Mouse (Mus musculus): ENCODE results near the gene Gfpt2. TPM values are rescaled to one million over a fixed set of nuclear protein-coding genes. Genes with fewer than 3 reads are reported as not detected.
A peak's percentile ranks its signal among the peaks of the same experiment; 100 is the strongest.
"Not testable (repeated sequence)": the region's sequence is repeated elsewhere in the genome, so short reads cannot be mapped to it uniquely, and the experiment has no call there.

Gfpt2 gene
- total RNA-seq, 2 experiments from 2014 or later: 0.21 TPM; not detected in 1

DNA sequence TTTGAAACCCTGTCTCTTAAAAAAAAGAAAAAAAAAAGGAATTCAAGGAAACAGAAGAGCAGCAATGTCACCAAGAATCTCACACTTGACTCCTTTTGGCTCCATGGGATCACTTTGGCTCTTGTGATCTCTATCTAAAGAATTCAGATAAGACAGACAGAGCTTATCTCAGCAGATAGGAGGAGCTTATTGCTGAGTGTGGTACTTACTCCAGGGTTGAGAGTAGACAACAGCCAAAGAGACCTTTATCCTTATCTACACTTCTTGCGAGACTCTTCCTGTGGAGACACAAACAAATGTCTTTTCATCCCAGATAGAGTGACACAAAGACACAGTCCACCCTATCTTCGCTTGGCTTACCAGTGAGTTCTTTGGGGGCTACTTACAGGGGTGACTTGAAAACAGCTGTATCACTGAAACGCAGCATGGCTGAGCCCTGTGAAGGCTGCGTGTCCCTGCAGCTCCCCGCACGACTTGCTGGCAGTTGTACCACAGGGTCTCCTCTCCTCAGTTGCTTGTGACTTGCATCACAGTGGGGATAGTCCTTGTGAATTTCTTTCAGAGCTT, 12.1 kb upstream of the Gfpt2 start:
- no peak for ATAC-seq (replicated peaks; ENCODE audit: poor library complexity, severe bottlenecking)

DNA sequence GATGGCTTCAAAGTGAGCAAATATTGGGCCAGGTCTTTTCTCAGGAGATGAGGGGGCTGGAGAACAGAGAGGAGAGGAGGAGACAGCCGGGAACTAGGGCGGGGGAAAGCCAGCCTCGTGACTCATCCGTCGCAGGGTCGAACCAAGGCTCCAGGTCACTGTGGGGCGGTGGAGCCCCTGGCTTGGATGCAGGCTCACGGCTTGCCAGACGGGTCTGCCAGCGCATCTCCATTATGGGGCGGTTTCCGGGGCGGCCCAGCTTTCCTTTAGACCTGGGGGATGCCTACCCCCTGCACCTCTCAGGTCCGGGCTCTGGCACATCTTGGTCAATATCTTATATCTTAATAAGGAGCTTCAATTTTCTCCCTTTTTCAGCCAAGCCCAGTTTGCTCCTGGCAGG, 847 bp upstream of the Gfpt2 start:
- ATAC-seq (replicated peaks; ENCODE audit: poor library complexity, severe bottlenecking): no peak

DNA sequence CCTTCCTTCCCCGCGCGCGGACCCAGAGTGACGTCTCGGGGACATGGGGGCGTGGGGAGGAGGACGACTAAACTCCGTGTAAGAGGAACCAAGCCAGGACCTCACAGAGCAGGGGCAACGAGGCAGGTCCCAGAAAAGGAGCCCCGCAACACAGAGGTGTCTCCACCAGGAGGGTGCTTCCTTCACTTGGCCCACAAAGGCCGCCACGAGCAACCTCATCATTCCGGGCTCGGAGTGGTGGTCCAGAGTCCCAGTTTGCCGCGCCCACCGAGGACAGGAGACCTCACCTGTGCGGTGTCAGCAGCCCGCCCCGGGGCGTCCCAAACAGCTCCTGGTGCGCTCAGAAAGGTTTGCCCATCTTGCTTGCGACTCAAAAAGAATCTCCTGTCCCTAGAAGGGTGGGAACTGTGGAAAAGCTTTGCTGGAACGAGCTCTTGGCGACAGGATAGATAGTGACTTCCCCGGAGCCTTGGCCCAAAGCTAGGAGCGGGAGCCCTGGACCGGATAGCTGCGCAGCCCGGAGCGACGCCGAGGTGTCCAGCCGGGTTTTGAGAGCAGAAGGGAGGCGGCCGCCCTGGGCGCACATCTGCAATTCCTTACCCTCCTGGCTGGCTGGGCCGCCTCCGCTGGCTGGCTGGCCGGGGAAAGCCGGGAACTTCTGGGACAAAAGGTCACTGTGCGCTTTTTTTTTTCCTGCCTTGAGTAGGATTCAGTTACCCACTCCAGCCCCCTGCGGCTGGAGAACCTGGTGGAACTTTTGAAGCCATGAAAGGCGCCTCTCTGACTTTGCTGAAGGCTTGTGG, 565 bp downstream of the Gfpt2 start:
- peak; percentile 74 for ATAC-seq (replicated peaks; ENCODE audit: poor library complexity, severe bottlenecking)

DNA sequence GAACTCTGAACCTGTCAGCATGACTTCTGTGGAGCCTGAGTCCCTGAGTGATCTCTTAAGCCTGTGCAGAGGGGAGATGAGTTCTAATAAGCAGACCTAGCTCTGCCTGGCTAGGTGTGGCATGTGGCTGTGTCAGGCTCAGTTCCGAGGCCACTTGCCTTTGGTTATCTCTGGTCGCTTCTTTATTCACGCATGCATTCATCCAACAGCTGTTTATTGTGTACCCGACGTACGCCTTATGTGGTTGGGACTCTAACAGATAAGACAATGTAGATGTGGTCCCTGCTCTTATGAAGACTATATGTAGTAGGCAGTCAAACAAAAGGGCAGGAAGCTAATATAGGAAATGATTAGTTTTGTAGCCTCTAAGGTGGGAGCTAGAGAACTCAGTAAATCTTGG, 5.0 kb downstream of the Gfpt2 start:
- ATAC-seq (replicated peaks; ENCODE audit: poor library complexity, severe bottlenecking): no peak

DNA sequence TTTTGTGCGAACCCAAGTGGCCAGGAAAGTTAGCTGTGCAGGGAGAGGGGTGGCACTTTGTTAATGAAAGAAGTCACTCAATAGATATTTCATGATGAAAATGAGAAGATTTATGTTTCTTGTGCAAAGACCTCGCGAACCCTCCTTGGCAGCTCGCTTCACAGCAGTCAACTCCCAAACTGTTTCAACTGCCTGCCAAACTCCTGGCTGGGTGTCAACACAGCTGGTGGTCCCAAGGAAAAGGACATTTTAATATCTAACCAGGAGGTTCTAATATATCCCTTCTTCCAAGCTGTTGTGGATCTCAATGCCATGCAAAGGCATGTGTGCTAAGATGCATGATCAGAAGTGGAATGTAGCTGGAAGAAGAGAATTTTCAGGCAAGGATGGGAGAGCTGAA, 7.5 kb downstream of the Gfpt2 start:
- no peak for ATAC-seq (replicated peaks; ENCODE audit: poor library complexity, severe bottlenecking)

DNA sequence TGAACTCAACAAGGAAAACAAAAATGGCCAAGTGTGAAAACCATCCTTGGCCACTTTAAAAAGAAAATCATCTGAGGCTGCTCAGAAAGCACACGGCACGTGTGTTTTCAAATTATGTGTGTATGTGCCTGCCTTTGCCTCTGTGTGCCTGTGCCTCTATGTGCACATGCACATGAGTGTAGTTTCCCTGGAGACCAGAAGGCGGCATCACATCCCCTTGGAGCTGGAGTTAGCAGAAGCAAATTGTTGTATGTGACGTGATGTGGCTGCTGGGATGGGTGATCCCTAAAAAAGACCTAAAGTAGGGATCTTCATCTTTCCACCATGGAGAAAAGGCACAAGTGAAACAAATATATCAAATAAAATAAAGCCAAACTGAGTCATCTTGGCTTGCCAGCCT, 9.8 kb downstream of the Gfpt2 start:
- no peak for ATAC-seq (replicated peaks; ENCODE audit: poor library complexity, severe bottlenecking)

DNA sequence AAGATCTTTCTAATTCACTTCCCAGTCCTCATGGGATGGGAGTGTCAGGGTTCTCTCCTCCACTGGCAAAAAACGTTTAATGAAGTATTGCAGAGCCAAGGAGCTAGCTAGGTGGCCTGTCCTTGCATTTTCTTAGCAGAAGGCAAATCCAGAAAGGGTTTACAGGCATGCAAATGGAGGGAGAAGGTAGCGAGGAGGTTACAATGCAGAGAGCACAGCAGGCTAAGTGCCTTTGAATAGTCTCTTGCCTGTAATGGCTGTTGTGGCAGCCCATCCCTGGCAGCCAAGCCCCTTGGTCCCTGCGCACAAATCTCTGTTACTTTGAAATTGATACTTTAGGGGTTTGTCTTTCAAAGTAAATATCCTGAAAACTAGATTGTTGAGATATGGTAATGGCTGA, 12.2 kb downstream of the Gfpt2 start:
- ATAC-seq (replicated peaks; ENCODE audit: poor library complexity, severe bottlenecking): no peak

DNA sequence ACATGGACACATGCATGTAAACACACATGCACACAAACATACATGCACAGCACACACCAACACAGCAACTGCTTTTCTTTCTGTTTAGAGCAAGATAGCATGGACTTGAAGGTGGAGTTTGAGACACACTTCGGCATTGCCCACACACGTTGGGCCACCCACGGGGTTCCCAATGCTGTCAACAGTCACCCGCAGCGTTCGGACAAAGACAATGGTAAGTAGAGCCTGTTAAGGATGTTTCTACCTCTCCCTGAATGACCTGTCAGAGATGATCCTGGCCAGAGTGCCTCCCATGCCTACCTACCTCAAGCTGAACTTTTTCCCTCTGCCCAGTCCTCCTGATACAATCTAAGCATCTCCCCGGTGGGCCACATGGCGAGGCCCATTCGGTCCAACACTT, 15.0 kb downstream of the Gfpt2 start:
- ATAC-seq (replicated peaks; ENCODE audit: poor library complexity, severe bottlenecking): no peak

DNA sequence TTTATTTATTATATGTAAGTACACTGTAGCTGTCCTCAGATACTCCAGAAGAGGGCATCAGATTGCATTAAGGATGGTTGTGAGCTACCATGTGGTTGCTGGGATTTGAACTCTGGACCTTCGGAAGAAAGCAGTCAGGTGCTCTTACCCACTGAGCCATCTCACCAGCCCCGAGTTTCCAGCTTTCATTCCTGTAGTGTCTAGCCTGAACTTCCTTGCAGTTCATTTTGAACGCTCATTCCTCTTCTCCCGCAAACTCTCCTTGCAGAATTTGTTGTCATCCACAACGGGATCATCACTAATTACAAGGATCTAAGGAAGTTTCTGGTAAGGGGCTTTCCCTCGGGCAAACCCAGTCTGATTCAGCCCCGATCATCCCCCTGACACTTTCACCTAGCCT, 16.7 kb downstream of the Gfpt2 start:
- ATAC-seq (replicated peaks; ENCODE audit: poor library complexity, severe bottlenecking): not testable (repeated sequence)

DNA sequence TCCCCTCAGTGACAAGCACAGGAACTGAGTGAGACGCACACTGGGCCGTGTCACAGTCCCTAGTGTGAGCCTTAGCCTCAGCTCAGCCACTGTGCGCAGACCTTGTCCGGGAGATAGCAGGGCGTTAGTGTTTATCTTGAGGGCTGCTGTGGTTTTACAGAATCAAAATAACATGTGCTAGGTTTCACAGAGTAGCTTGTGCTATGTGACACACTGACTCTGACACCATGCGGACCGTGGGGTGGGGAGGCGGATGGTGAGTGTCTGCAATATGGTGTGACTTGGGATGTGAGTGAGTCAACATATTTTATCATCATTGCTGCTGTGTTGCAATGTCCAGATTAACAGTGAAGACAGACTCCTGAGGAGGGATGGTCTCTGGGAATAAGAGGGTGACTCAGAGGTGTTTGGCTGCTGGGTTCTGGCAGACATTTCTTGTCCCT, 17.1 kb downstream of the Gfpt2 start:
- ATAC-seq (replicated peaks; ENCODE audit: poor library complexity, severe bottlenecking): peak; percentile 95

DNA sequence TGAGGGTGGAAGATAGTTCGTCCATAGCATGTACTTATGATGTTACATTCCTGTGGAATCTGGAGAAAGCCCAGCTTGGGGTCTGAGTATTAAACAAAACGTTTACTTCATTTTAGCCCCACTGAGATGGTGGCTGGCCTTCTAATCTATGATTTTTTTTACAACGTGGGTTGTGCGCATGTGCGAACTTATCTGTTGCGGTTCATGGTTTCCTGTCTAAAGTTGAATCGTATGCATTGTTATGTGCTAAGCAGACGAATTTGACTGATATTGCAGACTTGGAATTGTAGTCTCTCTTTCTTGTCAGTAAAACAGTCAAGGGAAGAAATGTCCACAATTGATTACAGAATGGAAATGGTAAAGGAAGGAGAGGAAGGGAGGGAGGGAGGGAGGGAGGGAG, 17.9 kb downstream of the Gfpt2 start:
- ATAC-seq (replicated peaks; ENCODE audit: poor library complexity, severe bottlenecking): peak; percentile 28; the same call in 1 of the 2 replicates

DNA sequence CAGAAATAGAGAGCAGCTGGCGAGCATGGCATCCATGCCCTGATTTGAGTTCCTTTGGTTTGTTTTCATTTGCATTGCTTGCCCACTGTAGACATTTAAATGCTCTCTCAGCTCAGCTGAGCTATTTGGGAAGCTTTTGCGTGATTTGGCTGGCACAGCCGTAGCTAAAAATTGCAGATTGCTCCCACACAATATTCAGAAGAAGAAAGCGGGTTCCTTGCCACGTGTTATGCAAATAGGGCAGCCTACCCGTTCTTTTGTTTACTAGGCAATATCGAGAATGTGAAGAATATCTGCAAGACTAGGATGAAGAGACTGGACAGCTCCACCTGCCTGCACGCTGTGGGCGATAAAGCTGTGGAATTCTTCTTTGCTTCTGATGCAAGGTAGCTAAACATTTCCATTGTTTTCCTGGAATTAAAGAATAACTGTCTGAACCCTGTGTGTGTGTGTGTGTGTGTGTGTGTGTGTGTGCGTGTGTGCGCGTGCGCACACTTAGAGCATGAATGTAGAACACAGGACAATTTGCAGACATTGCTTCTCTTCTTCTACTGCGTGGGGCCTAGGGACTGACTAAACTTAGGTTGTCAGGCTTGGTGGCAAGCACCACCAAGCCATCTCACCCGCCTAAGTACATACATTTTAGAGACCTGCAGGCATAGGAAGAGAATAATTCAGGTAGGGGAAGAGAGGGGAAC, 25.0 kb downstream of the Gfpt2 start:
- no peak for ATAC-seq (replicated peaks; ENCODE audit: poor library complexity, severe bottlenecking)

DNA sequence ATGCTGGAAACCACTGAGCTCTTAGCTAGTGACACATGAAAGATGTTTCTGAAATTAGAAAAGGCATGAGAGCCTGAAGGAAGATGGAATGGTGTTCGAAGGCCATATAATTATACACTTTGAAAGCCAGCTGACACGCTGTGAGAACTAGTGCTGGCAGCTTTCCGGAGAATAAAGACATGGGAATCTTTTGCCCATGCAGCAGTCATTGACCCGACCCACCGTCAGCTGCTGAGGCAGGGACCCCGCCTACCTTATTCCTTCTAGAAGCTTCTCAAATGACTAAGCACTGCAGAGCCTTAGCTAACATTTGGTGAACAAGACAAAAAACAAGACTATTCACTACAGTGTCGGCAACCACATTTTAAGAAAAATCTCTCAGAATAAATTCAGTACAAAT, 25.7 kb downstream of the Gfpt2 start:
- ATAC-seq (replicated peaks; ENCODE audit: poor library complexity, severe bottlenecking): no peak

DNA sequence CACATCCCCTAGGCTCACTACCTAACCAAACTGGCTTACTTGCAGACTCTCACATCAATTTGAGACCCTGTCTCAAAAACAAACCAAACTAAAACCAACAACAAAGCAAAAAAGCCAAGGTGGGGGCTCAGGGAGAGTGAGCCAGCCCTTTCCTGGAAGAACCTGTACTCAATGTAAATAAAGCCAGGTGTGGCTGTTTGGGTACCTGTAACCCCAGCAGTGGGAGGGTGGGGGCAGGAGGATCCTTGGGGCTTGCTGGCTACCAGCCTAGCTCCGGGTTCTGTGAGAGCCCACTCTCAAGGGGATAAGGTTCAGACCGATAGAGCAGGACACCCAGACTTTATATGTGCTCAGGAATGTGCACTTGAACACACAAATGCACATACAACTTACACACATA, 26.9 kb downstream of the Gfpt2 start:
- ATAC-seq (replicated peaks; ENCODE audit: poor library complexity, severe bottlenecking): no peak

DNA sequence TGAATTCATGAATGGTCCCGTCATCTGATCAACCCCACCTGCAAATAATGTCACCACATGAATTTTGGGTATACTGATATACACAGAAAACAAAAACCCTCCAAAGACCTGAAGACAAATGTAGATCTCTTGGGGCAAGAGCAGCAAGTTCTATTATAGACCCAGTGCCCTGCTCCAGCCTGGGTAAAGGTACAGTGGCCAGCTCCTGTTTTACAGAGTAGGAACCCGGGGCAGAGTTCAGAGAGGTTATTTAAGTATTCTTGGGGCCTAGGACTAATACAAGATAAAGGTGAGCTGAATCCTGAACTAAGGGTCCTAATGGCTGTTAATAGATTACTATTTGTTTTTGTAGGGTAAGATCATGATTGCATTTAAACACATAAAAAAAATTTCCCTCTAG, 27.6 kb downstream of the Gfpt2 start:
- no peak for ATAC-seq (replicated peaks; ENCODE audit: poor library complexity, severe bottlenecking)

DNA sequence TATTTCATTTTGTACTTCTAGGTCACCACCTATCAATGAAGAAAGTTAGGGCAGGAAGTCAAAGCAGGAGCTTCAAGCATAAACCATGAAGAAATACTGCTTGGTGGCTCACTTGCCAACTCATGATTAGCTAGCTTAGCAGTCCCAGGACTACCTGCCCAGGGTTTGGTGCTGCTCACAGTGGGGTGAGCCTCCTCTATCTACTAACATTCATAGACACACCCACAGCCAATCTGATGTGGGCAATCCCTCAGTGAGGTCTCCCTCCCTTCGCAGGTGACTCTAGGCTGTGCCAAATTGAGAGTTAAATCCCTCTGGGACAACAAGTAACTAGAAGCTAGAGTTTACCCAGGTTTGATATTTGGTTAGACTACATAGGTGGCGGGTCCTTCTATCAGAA, 28.4 kb downstream of the Gfpt2 start:
- ATAC-seq (replicated peaks; ENCODE audit: poor library complexity, severe bottlenecking): no peak

DNA sequence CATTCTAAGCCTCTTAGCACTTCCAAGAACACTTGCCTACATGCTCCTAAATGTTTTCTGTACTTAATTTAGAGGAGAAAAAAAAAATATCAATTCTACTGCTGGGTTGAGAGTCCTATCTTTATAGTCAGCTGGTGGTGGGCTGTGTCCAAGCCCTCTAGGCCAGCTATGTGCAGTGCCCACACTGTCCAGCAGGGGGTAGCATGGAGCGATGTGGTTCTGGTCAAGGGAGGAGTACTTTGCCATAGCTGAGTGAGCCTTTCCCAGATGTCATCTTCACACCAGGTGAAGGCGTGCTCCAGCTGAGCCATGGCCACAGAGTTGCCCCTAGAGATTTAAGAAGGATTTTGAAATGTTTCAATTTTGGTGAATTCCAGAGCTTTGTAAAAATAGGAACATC, 30.9 kb downstream of the Gfpt2 start:
- ATAC-seq (replicated peaks; ENCODE audit: poor library complexity, severe bottlenecking): peak; percentile 95

DNA sequence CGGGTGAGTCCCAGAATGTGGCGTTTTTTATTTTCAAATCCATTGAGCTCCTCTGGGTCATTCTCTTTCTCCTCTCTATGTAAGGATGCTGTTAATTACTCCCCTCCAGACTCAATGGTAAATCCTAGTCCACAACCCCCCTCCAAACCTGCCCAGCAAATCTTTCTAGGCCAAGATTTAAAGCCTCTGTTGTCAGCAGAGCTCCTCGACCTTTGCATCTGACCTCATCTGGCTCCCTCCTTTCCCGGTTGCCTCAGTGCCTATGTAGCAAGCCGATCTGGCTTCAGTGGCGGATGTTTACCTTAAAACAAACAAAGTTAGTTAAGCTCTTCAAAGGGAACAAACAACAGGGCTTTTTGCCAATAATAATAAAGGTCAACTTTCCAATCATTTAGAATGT, 33.3 kb downstream of the Gfpt2 start:
- ATAC-seq (replicated peaks; ENCODE audit: poor library complexity, severe bottlenecking): no peak

DNA sequence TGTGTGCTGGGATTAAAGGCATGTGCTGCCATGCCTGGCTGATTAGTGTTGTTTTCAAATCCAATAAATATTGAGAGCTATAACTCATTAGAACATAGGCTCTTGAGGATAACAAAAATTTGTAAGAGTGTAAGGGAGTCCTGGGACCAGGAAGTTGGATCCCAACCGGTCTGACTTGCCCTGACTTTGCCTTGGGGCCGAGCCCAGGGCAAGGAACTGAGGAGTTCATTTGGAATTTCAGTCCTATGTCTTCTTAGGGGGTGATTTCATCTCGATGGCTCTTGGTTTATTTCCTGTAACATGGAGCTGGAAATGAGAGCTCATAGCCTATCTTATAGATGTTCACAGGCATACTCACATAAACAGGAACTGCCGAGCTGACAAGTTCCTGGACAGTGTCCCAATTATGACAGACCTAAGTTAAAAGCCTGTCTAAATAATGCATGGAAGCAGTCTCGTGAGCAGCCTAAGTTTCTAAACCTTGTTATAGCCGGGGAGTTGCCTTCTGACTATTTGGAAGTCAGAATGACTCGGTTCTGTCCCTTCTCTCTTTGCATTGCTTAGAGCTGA, 35.3 kb downstream of the Gfpt2 start:
- ATAC-seq (replicated peaks; ENCODE audit: poor library complexity, severe bottlenecking): no peak

DNA sequence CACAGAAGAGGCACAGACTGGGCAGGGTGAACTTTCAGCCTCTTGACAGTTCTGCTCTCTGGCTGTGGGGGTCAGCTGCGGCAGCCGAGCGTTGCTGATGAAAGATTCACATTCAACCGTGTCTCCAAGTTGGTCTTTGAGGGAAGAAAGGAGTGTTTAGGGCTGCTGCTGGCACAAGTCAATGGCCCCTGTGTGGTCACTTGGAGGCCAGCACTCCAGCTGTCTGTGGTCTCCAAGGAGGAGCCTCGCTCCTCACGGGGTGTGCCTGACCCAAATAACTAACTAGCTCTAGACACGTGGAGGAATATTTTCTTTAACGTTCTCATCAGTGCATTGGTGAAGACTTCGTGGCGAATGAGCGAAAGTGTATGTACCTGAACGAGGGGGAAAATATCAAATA, 38.0 kb downstream of the Gfpt2 start:
- ATAC-seq (replicated peaks; ENCODE audit: poor library complexity, severe bottlenecking): no peak

DNA sequence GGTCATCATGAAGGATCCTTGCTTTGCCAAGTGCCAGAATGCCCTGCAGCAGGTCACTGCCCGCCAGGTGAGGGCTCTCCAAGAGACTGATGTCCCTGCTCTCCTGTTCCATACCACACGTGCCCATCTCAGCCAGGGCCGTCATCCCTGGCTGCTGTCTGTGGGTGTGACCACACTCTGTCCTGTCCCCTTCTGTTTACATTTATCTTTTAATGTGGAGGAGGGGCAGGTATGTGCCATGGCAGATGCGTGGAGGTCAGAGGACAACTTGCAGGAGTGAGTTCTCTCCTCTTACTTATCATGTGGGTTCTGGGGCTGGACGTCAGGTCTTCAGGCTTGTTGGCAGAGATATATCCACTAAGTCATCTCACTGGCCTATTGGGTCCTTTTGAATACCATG, 39.0 kb downstream of the Gfpt2 start:
- ATAC-seq (replicated peaks; ENCODE audit: poor library complexity, severe bottlenecking): no peak

Data from granulocyte monocyte progenitor cell, adult 5-6 weeks (primary cell).